Mouse (Mus musculus) embryonic facial prominence, embryonic 12.5 days (tissue): Measurements from ENCODE around the gene Keap1. TPM values are rescaled to one million over a fixed set of nuclear protein-coding genes. Genes with fewer than 3 reads are reported as not detected.

ENCODE experiments used
- ATAC-seq: fragments of 200-750 bp; cut with Nextera tagmentation; 2 replicates; pipeline ENCODE4 v1.8.0; 2017; ENCODE audit not compliant: insufficient number of reproducible peaks, insufficient read depth, low FRiP score, low TSS enrichment
- H3K27ac ChIP-seq: fragments of 300-500 bp; sonication (generic); 2 replicates; pipeline ENCODE4 v1.5.1; 2016; ENCODE audit warnings: mild to moderate bottlenecking
- H3K27me3 ChIP-seq: fragments of 300-500 bp; sonication (generic); 2 replicates; pipeline ENCODE4 v1.6.1; 2016; ENCODE audit warnings: mild to moderate bottlenecking, moderate library complexity
- H3K36me3 ChIP-seq: fragments of 300-500 bp; sonication (generic); 2 replicates; pipeline ENCODE4 v1.6.1; 2016; ENCODE audit warnings: mild to moderate bottlenecking
- H3K4me1 ChIP-seq: fragments of 300-500 bp; sonication (generic); 2 replicates; pipeline ENCODE4 v1.6.1; 2016
- H3K4me2 ChIP-seq: fragments of 300-500 bp; sonication (generic); replicated peaks from 2 replicates; pipeline ENCODE4 v1.6.1; 2016; ENCODE audit warnings: mild to moderate bottlenecking, moderate library complexity
- H3K4me3 ChIP-seq: fragments of 300-500 bp; sonication (generic); 2 replicates; pipeline ENCODE4 v1.5.1; 2016; ENCODE audit warnings: mild to moderate bottlenecking
- H3K9ac ChIP-seq: fragments of 300-500 bp; sonication (generic); 2 replicates; pipeline ENCODE4 v1.6.1; 2016; ENCODE audit warnings: mild to moderate bottlenecking, moderate library complexity
- H3K9me3 ChIP-seq: fragments of 300-500 bp; sonication (generic); 2 replicates; pipeline ENCODE4 v1.6.1; 2016; ENCODE audit warnings: mild to moderate bottlenecking, moderate library complexity
- WGBS: fragments of 180-500 bp; shearing (Covaris S2); methylation state at CpG from one replicate; pipeline ENCODE4 v1.1.7; 2016; 5-methylcytosine and 5-hydroxymethylcytosine counted together
- polyA plus RNA-seq: library from polyadenylated mRNA; unstranded; fragments of >200 nt; fragmentation: Nextera tagmentation; extraction: Ambion mirVana; gene quantifications from 2 replicates; pipeline ENCODE4 v1.2.1, GENCODE M21; 2016

Keap1 gene
- 61.3 and 68.7 TPM in 2 replicates for polyA plus RNA-seq

GRCm38 (mm10) chr9:21238733-21239464 is at the start of gene Keap1:
Gene Keap1, minus strand, starts transcription at chr9:21239361.
- H3K27me3 ChIP-seq: peaks cover 22% of the 10 kb centered on the region
- ATAC-seq: peak; percentile 75
- no peaks in the 10 kb centered on the region for H3K9me3 ChIP-seq
- peaks cover 20% of the 10 kb centered on the region for H3K36me3 ChIP-seq
- peak within 1 kb of the TSS; percentile 64 for H3K4me2 ChIP-seq
- H3K9ac ChIP-seq: peak within 1 kb of the TSS; percentile 87
- peak within 1 kb of the TSS; percentile 61 for H3K4me3 ChIP-seq
- peaks cover 15% of the 10 kb centered on the region for H3K4me1 ChIP-seq
- under 1% methylated on average over 85 of the region's 90 CpGs for WGBS
- H3K27ac ChIP-seq: peak within 1 kb of the TSS; percentile 80

GRCm38 (mm10) chr9:21288404-21289336 is 49.5 kb upstream of the Keap1 start:
- 79% methylated on average over 13 of the region's 13 CpGs for WGBS
- Histone ChIP-seq H3K9me3 (no peaks in the 10 kb centered on the region), H3K4me3 (peak overlapping the region; percentile 78), H3K36me3 (peaks cover 15% of the 10 kb centered on the region), H3K9ac (no peak overlapping the region), H3K27me3 (no peaks in the 10 kb centered on the region), H3K27ac (peak overlapping the region; percentile 77), H3K4me1 (peaks cover 27% of the 10 kb centered on the region), H3K4me2 (peak overlapping the region; percentile 86)
- no peak for ATAC-seq

- peak; percentile 67 for ATAC-seq
- H3K9me3 ChIP-seq: no peaks in the 10 kb centered on the region
- H3K4me3 ChIP-seq: peak within 1 kb of the TSS; percentile 78
- peak within 1 kb of the TSS; percentile 66 for H3K9ac ChIP-seq
- 1% methylated on average over 59 of the region's 59 CpGs for WGBS
- H3K4me1 ChIP-seq: peaks cover 27% of the 10 kb centered on the region
- H3K27ac ChIP-seq: peak within 1 kb of the TSS; percentile 77
- no peaks in the 10 kb centered on the region for H3K27me3 ChIP-seq
- peaks cover 18% of the 10 kb centered on the region for H3K36me3 ChIP-seq
- H3K4me2 ChIP-seq: peak within 1 kb of the TSS; percentile 86
Observed at GRCm38 (mm10) chr9:21287571-21288402, 48.6 kb upstream of the Keap1 start, which contains the start of gene Kri1. Gene Kri1, minus strand, starts transcription at chr9:21287969.

GRCm38 (mm10) chr9:21286753-21287152 is 47.6 kb upstream of the Keap1 start:
- Histone ChIP-seq H3K36me3 (peaks cover 25% of the 10 kb centered on the region), H3K27me3 (no peaks in the 10 kb centered on the region), H3K4me2 (peak overlapping the region; percentile 86), H3K4me3 (peak overlapping the region; percentile 78), H3K9me3 (no peaks in the 10 kb centered on the region), H3K9ac (peak overlapping the region; percentile 66), H3K27ac (no peak overlapping the region), H3K4me1 (peaks cover 27% of the 10 kb centered on the region)
- 66% methylated on average over 3 of the region's 3 CpGs for WGBS
- no peak for ATAC-seq

- Histone ChIP-seq H3K9me3 (no peaks in the 10 kb centered on the region), H3K27ac (no peak overlapping the region), H3K9ac (no peak overlapping the region), H3K36me3 (peaks cover 50% of the 10 kb centered on the region), H3K4me1 (peaks cover 19% of the 10 kb centered on the region), H3K4me3 (no peak overlapping the region), H3K27me3 (no peaks in the 10 kb centered on the region), H3K4me2 (no peak overlapping the region)
- WGBS: 78% methylated on average over 3 of the region's 3 CpGs
- ATAC-seq: no peak
Observed at GRCm38 (mm10) chr9:21283994-21284393, 44.8 kb upstream of the Keap1 start.

- Histone ChIP-seq H3K4me1 (peaks cover 15% of the 10 kb centered on the region), H3K4me2 (no peak overlapping the region), H3K27me3 (no peaks in the 10 kb centered on the region), H3K27ac (no peak overlapping the region), H3K9me3 (no peaks in the 10 kb centered on the region), H3K4me3 (no peak overlapping the region), H3K36me3 (peaks cover 52% of the 10 kb centered on the region), H3K9ac (no peak overlapping the region)
- WGBS: 88% methylated on average over 5 of the region's 5 CpGs
- ATAC-seq: no peak
Observed at GRCm38 (mm10) chr9:21283591-21283990, 44.4 kb upstream of the Keap1 start.

GRCm38 (mm10) chr9:21277776-21278175 is 38.6 kb upstream of the Keap1 start:
- WGBS: 96% methylated on average over 5 of the region's 5 CpGs
- Histone ChIP-seq H3K4me1 (no peaks in the 10 kb centered on the region), H3K36me3 (peaks cover 89% of the 10 kb centered on the region), H3K4me3 (no peak overlapping the region), H3K4me2 (no peak overlapping the region), H3K9ac (no peak overlapping the region), H3K27ac (no peak overlapping the region), H3K9me3 (no peaks in the 10 kb centered on the region), H3K27me3 (no peaks in the 10 kb centered on the region)
- ATAC-seq: no peak

GRCm38 (mm10) chr9:21276307-21276706 is 37.1 kb upstream of the Keap1 start:
- no peak overlapping the region for H3K9ac ChIP-seq
- no peaks in the 10 kb centered on the region for H3K4me1 ChIP-seq
- no peak overlapping the region for H3K4me3 ChIP-seq
- no peaks in the 10 kb centered on the region for H3K9me3 ChIP-seq
- WGBS: 86% methylated on average over 8 of the region's 8 CpGs
- H3K36me3 ChIP-seq: peaks cover 90% of the 10 kb centered on the region
- no peak overlapping the region for H3K4me2 ChIP-seq
- no peak overlapping the region for H3K27ac ChIP-seq
- ATAC-seq: no peak
- H3K27me3 ChIP-seq: no peaks in the 10 kb centered on the region

GRCm38 (mm10) chr9:21275727-21276126 is 36.6 kb upstream of the Keap1 start:
- Histone ChIP-seq H3K4me1 (no peaks in the 10 kb centered on the region), H3K9me3 (no peaks in the 10 kb centered on the region), H3K4me3 (no peak overlapping the region), H3K9ac (no peak overlapping the region), H3K27me3 (no peaks in the 10 kb centered on the region), H3K36me3 (peaks cover 90% of the 10 kb centered on the region), H3K4me2 (no peak overlapping the region), H3K27ac (no peak overlapping the region)
- WGBS: 87% methylated on average over 12 of the region's 12 CpGs
- no peak for ATAC-seq

- H3K4me2 ChIP-seq: no peak overlapping the region
- WGBS: 87% methylated on average over 7 of the region's 7 CpGs
- ATAC-seq: no peak
- no peaks in the 10 kb centered on the region for H3K27me3 ChIP-seq
- H3K4me1 ChIP-seq: no peaks in the 10 kb centered on the region
- H3K9me3 ChIP-seq: no peaks in the 10 kb centered on the region
- H3K4me3 ChIP-seq: no peak overlapping the region
- H3K36me3 ChIP-seq: peaks cover 92% of the 10 kb centered on the region
- no peak overlapping the region for H3K27ac ChIP-seq
- H3K9ac ChIP-seq: no peak overlapping the region
Observed at GRCm38 (mm10) chr9:21275013-21275710, 36.0 kb upstream of the Keap1 start.

GRCm38 (mm10) chr9:21274336-21274735 is 35.2 kb upstream of the Keap1 start:
- Histone ChIP-seq H3K4me2 (no peak overlapping the region), H3K27ac (no peak overlapping the region), H3K4me3 (no peak overlapping the region), H3K27me3 (no peaks in the 10 kb centered on the region), H3K36me3 (peaks cover 90% of the 10 kb centered on the region), H3K4me1 (no peaks in the 10 kb centered on the region), H3K9ac (no peak overlapping the region), H3K9me3 (no peaks in the 10 kb centered on the region)
- no peak for ATAC-seq
- 95% methylated on average over 3 of the region's 3 CpGs for WGBS
